Mouse (Mus musculus) E14TG2a.4 (cell line): ENCODE results near the gene Wap.

ENCODE experiments used
- H3K27me3 ChIP-seq: 2 replicates; pipeline ENCODE4 v1.6.1; 2014; ENCODE audit warnings: low read length, control low read depth; ENCODE audit not compliant: insufficient read depth
- H3K36me3 ChIP-seq: 2 replicates; pipeline ENCODE4 v1.6.1; 2014; ENCODE audit warnings: low read length, control low read depth; ENCODE audit not compliant: insufficient read depth
- H3K4me1 ChIP-seq: replicated peaks from 2 replicates; pipeline ENCODE4 v1.6.1; 2014; ENCODE audit warnings: low read depth, low read length, control low read depth
- H3K4me3 ChIP-seq: replicated peaks from 2 replicates; pipeline ENCODE4 v1.5.1; 2014; ENCODE audit warnings: mild to moderate bottlenecking, low read length
- H3K9me3 ChIP-seq: 2 replicates; pipeline ENCODE4 v1.6.1; 2014; ENCODE audit warnings: low read length, control low read depth
- CTCF ChIP-seq: conservative IDR thresholded peaks from 2 replicates; pipeline ENCODE4 v1.5.1; 2014; ENCODE audit warnings: low read length
- NANOG ChIP-seq: IDR thresholded peaks from 2 replicates; pipeline ENCODE4 v1.6.1; 2014; ENCODE audit warnings: borderline replicate concordance, low read length, mixed read lengths
- POU5F1 ChIP-seq: IDR thresholded peaks from 2 replicates; pipeline ENCODE4 v1.6.1; 2014; ENCODE audit warnings: low read length, borderline replicate concordance

Wap gene

DNA sequence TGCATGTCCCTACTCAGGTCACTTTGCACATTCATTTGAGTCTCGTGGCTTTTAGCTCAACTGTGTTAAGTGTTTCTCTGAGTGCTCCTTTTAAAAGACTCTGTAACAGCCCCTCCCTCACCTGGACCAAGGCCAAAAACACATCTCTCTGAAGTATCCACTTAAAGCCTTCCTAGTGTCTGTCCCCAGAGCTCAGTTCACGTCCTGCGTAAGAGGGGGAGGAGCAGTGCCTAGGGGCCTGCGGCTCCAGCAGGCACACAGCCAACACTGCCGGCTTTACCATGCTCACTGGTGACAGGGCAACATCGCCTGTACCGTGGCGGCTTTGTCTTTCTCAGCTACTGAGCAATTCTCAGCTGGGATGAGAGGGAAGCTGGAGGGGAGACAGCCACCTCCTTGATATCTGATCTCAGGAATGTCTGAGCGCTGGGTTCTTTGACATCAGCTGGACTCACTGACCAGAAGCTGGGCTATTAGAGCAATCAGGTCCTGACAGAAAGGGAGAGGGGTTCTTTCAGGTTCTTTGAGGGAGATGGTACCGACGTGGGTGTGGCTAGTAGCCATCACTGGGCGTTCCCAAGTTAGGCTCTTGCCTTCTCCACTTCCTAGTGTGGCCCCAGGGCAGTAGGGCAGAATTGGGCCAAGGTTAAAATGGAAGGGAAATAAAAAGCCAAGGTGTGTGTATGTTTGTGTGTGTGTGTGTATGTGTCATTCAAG is 34.4 kb downstream of the Wap start:
- peaks cover 50% of the 10 kb centered on the region for H3K27me3 ChIP-seq
- peaks cover 40% of the 10 kb centered on the region for H3K4me1 ChIP-seq
- no peaks in the 10 kb centered on the region for H3K36me3 ChIP-seq
- TF ChIP-seq NANOG (no peak), CTCF (no peak), POU5F1 (no peak)
- H3K4me3 ChIP-seq = no peak overlapping the region
- no peaks in the 10 kb centered on the region for H3K9me3 ChIP-seq

DNA sequence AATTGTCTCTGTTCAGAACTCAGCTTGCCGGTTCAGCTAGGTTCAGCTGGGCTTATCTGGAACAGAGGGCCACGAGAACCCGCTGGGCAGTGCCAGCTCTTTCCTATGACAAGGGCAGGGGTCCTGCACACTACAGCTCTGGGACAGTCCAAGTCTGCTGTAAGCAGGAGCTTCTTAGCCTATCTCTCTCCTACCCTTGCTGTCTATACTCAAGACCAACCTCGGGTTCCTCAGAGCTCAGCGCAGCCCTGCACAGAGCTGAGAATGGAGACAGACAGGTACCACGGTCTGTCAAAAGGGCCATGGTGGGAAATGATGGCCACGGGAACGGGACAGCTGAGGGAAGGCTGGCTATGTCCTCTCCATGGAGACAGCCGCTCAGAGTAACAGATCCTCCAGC is 35.2 kb downstream of the Wap start:
- TF ChIP-seq NANOG (no peak), CTCF (no peak)

GRCm38 (mm10) chr11:6602662-6603061 is 35.8 kb downstream of the Wap start:
- peaks cover 3% of the 10 kb centered on the region; the same call in 1 of the 2 replicates for H3K36me3 ChIP-seq
- H3K4me1 ChIP-seq = peaks cover 54% of the 10 kb centered on the region
- H3K27me3 ChIP-seq = peaks cover 50% of the 10 kb centered on the region
- TF ChIP-seq POU5F1 = no peak
- no peak for TF ChIP-seq NANOG
- TF ChIP-seq CTCF = no peak
- H3K9me3 ChIP-seq = no peaks in the 10 kb centered on the region
- H3K4me3 ChIP-seq = no peak overlapping the region

More for the DNA sequence above, 35.2 kb downstream of the Wap start:
- Histone ChIP-seq H3K9me3 (no peaks in the 10 kb centered on the region), H3K36me3 (no peaks in the 10 kb centered on the region), H3K4me1 (peaks cover 48% of the 10 kb centered on the region), H3K4me3 (no peak overlapping the region), H3K27me3 (peaks cover 50% of the 10 kb centered on the region)

DNA sequence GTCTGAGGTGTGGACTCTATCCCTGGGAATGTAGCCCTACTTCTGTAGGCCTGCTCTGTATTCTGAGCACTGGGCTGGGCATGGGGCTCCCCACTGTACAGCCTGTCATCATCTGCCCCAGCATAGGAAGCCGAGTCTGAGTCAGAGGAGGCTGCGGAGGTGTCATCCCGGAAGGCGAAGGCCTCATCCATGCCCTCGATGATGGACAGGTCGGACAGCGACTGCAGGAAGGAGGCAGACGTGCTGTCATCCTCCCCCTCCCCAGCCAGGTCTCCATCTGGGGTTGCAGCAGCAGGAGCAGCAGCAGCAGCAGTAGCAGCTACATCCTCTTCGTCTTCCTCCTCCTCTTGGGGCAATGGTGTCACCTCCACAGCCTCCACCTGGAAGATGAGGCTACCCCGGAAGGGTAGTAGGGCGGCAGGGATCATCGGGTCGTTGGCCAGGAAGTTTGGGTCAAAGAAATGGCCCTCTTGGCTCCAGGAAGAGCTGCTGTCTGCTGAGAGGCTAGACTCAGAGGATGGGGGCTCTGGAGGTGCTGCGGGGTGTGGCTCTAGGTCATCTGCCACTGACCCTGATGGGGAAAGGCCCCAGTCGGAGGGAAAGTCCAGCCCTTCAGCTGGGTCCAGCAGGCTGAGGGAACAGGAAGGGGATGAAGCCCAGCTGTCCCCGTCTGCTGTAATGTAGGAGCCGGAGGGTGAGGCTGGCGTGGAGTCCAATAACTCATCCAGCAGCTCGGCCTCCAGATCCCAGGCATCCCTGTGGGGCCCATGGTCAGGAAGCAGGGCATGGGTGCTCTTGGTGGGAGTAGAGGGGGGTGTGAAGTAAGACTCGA is 36.6 kb downstream of the Wap start:
- peaks cover 11% of the 10 kb centered on the region for H3K36me3 ChIP-seq
- TF ChIP-seq POU5F1 = no peak
- TF ChIP-seq CTCF = no peak
- TF ChIP-seq NANOG = no peak
- peaks cover 57% of the 10 kb centered on the region for H3K4me1 ChIP-seq
- no peaks in the 10 kb centered on the region for H3K9me3 ChIP-seq
- H3K27me3 ChIP-seq = peaks cover 48% of the 10 kb centered on the region
- H3K4me3 ChIP-seq = no peak overlapping the region

DNA sequence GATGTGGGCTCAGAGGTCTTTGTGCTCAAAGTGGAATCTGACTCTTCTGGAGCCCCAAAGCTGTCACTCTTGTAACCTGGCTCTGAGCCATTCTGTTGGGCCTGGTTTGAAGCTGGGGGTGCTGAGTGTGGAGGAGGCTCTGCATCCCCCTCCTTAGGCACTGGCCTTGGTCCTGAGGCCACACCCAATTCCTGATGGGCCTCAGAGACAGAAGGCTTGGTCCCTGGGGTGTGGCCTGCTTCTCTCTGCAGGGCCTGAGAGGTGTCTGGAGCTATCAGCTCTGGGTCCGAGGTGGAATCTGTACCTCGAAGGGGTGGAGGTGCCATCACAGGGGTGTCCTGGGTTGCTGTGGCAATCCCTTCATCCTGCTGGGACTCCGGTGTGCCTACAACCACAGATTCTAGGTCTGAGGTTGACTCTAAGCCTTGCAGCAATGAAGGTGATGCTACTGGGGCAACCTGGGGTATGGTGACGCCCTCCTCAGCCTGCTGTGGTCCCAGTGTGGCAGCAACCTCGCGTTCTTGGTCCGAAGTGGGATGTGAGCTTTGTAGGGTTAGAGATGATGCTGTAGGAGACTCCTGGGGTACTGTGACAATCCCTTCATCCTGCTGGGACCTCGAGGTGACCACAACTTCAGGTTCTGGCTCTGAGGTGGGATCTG is 38.0 kb downstream of the Wap start:
- Histone ChIP-seq H3K36me3 (peaks cover 25% of the 10 kb centered on the region), H3K9me3 (no peaks in the 10 kb centered on the region), H3K4me3 (no peak overlapping the region), H3K27me3 (peaks cover 33% of the 10 kb centered on the region), H3K4me1 (peaks cover 53% of the 10 kb centered on the region)
- no peak for TF ChIP-seq CTCF
- TF ChIP-seq POU5F1 = no peak
- no peak for TF ChIP-seq NANOG

- TF ChIP-seq POU5F1 (no peak), NANOG (no peak), CTCF (no peak)
- Histone ChIP-seq H3K4me1 (peaks cover 49% of the 10 kb centered on the region), H3K9me3 (no peaks in the 10 kb centered on the region), H3K36me3 (peaks cover 31% of the 10 kb centered on the region), H3K4me3 (no peak overlapping the region), H3K27me3 (peaks cover 28% of the 10 kb centered on the region)
These were observed 38.6 kb downstream of the Wap start for GRCm38 (mm10) chr11:6599831-6600230.

- Histone ChIP-seq H3K4me3 (peak overlapping the region; percentile 37; the same call in 1 of the 2 replicates), H3K4me1 (peaks cover 47% of the 10 kb centered on the region), H3K9me3 (no peaks in the 10 kb centered on the region), H3K27me3 (peaks cover 21% of the 10 kb centered on the region), H3K36me3 (peaks cover 36% of the 10 kb centered on the region)
- TF ChIP-seq CTCF (no peak), NANOG (no peak), POU5F1 (no peak)
These were observed 39.3 kb downstream of the Wap start for GRCm38 (mm10) chr11:6599011-6599681.
